Mouse (Mus musculus): ENCODE results near the gene Zdhhc7. TPM values are rescaled to one million over a fixed set of nuclear protein-coding genes. Genes with fewer than 3 reads are reported as not detected.

Zdhhc7 gene
- polyA plus RNA-seq, 1 experiment from 2014 or later, result 34.5 TPM

- Histone ChIP-seq H3K36me3 (peaks cover 3% of the 10 kb centered on the region; the same call in 1 of the 2 replicates), H3K4me3 (peak overlapping the region; percentile 70; the same call in 1 of the 2 replicates), H3K27ac (replicated peaks) (no peak overlapping the region), H3K27me3 (ENCODE audit: low read depth, poor library complexity, severe bottlenecking) (peaks cover 44% of the 10 kb centered on the region), H3K4me1 (peaks cover 29% of the 10 kb centered on the region), H3K9me3 (replicated peaks) (no peaks in the 10 kb centered on the region)
- WGBS, result 86% methylated on average over 5 of the region's 5 CpGs
- no peak for DNase-seq (ENCODE audit: low spot score)
Observed at GRCm38 (mm10) chr8:120112535-120112934, 11.3 kb upstream of the Zdhhc7 start.

GRCm38 (mm10) chr8:120111382-120111781, 10.1 kb upstream of the Zdhhc7 start:
- peaks cover 33% of the 10 kb centered on the region for H3K27me3 ChIP-seq (ENCODE audit: low read depth, poor library complexity, severe bottlenecking)
- H3K9me3 ChIP-seq (replicated peaks), result no peaks in the 10 kb centered on the region
- no peak overlapping the region for H3K27ac ChIP-seq (replicated peaks)
- H3K4me3 ChIP-seq, result no peak overlapping the region
- peaks cover 29% of the 10 kb centered on the region for H3K4me1 ChIP-seq
- H3K36me3 ChIP-seq, result peaks cover 3% of the 10 kb centered on the region; the same call in 1 of the 2 replicates
- 67% methylated on average over 4 of the region's 4 CpGs for WGBS
- no peak for DNase-seq (ENCODE audit: low spot score)

- Histone ChIP-seq H3K4me3 (no peak overlapping the region), H3K9me3 (replicated peaks) (no peaks in the 10 kb centered on the region), H3K27me3 (ENCODE audit: low read depth, poor library complexity, severe bottlenecking) (peaks cover 29% of the 10 kb centered on the region), H3K27ac (replicated peaks) (no peak overlapping the region), H3K36me3 (peaks cover 2% of the 10 kb centered on the region; the same call in 1 of the 2 replicates), H3K4me1 (peaks cover 29% of the 10 kb centered on the region)
- no peak for DNase-seq (ENCODE audit: low spot score)
- WGBS, result 84% methylated on average over 4 of the region's 4 CpGs
Observed at GRCm38 (mm10) chr8:120110966-120111365, 9.7 kb upstream of the Zdhhc7 start.

- Histone ChIP-seq H3K27ac (replicated peaks) (no peak overlapping the region), H3K36me3 (0 out of 2 replicates have a peak, but pooled peaks cover 8% of the 10 kb centered on the region), H3K4me3 (no peak overlapping the region), H3K27me3 (ENCODE audit: low read depth, poor library complexity, severe bottlenecking) (peaks cover 10% of the 10 kb centered on the region), H3K9me3 (replicated peaks) (no peaks in the 10 kb centered on the region), H3K4me1 (peaks cover 21% of the 10 kb centered on the region)
- DNase-seq (ENCODE audit: low spot score), result no peak
- 73% methylated on average over 3 of the region's 3 CpGs for WGBS
Observed at GRCm38 (mm10) chr8:120109149-120109548, 7.9 kb upstream of the Zdhhc7 start.

GRCm38 (mm10) chr8:120104721-120105272, 3.5 kb upstream of the Zdhhc7 start:
- WGBS, result 78% methylated on average over 9 of the region's 9 CpGs

GRCm38 (mm10) chr8:120103916-120104315, 2.6 kb upstream of the Zdhhc7 start:
- Histone ChIP-seq H3K27me3 (ENCODE audit: low read depth, poor library complexity, severe bottlenecking) (no peaks in the 10 kb centered on the region), H3K36me3 (peaks cover 10% of the 10 kb centered on the region; the same call in 1 of the 2 replicates), H3K27ac (replicated peaks) (no peak overlapping the region), H3K4me1 (peaks cover 38% of the 10 kb centered on the region), H3K4me3 (no peak overlapping the region), H3K9me3 (replicated peaks) (no peaks in the 10 kb centered on the region)
- WGBS, result 93% methylated on average over 9 of the region's 9 CpGs
- DNase-seq (ENCODE audit: low spot score), result no peak

More at GRCm38 (mm10) chr8:120104721-120105272, 3.5 kb upstream of the Zdhhc7 start:
- Histone ChIP-seq H3K27ac (replicated peaks) (no peak overlapping the region), H3K36me3 (peaks cover 10% of the 10 kb centered on the region; the same call in 1 of the 2 replicates), H3K27me3 (ENCODE audit: low read depth, poor library complexity, severe bottlenecking) (no peaks in the 10 kb centered on the region), H3K9me3 (replicated peaks) (no peaks in the 10 kb centered on the region), H3K4me1 (peaks cover 31% of the 10 kb centered on the region), H3K4me3 (no peak overlapping the region)
- no peak for DNase-seq (ENCODE audit: low spot score)

GRCm38 (mm10) chr8:120100388-120101067, 754 bp downstream of the Zdhhc7 start:
- Histone ChIP-seq H3K9me3 (replicated peaks) (no peaks in the 10 kb centered on the region), H3K27ac (replicated peaks) (peak overlapping the region; percentile 90), H3K36me3 (peaks cover 9% of the 10 kb centered on the region; the same call in 1 of the 2 replicates), H3K27me3 (ENCODE audit: low read depth, poor library complexity, severe bottlenecking) (no peaks in the 10 kb centered on the region), H3K4me1 (peaks cover 44% of the 10 kb centered on the region), H3K4me3 (peak overlapping the region; percentile 99)
- WGBS, result 7% methylated on average over 25 of the region's 25 CpGs
- DNase-seq (ENCODE audit: low spot score), result no peak

GRCm38 (mm10) chr8:120096486-120096885, 4.8 kb downstream of the Zdhhc7 start:
- Histone ChIP-seq H3K27me3 (ENCODE audit: low read depth, poor library complexity, severe bottlenecking) (no peaks in the 10 kb centered on the region), H3K27ac (replicated peaks) (no peak overlapping the region), H3K36me3 (peaks cover 29% of the 10 kb centered on the region), H3K9me3 (replicated peaks) (0 out of 2 replicates have a peak, but pooled peaks cover 4% of the 10 kb centered on the region), H3K4me1 (peaks cover 27% of the 10 kb centered on the region), H3K4me3 (no peak overlapping the region)
- 83% methylated on average over 2 of the region's 2 CpGs for WGBS
- DNase-seq (ENCODE audit: low spot score), result no peak

- Histone ChIP-seq H3K9me3 (replicated peaks) (0 out of 2 replicates have a peak, but pooled peaks cover 4% of the 10 kb centered on the region), H3K4me1 (peaks cover 13% of the 10 kb centered on the region), H3K4me3 (no peak overlapping the region), H3K27ac (replicated peaks) (no peak overlapping the region), H3K27me3 (ENCODE audit: low read depth, poor library complexity, severe bottlenecking) (no peaks in the 10 kb centered on the region), H3K36me3 (peaks cover 46% of the 10 kb centered on the region)
- DNase-seq (ENCODE audit: low spot score), result no peak
- WGBS, result 91% methylated on average over 10 of the region's 10 CpGs
Observed at GRCm38 (mm10) chr8:120094801-120095200, 6.5 kb downstream of the Zdhhc7 start.

GRCm38 (mm10) chr8:120093103-120093502, 8.2 kb downstream of the Zdhhc7 start:
- WGBS, result 94% methylated on average over 3 of the region's 3 CpGs
- peaks cover 54% of the 10 kb centered on the region for H3K36me3 ChIP-seq
- 0 out of 2 replicates have a peak, but pooled peaks cover 4% of the 10 kb centered on the region for H3K9me3 ChIP-seq (replicated peaks)
- no peak overlapping the region for H3K4me3 ChIP-seq
- no peaks in the 10 kb centered on the region for H3K27me3 ChIP-seq (ENCODE audit: low read depth, poor library complexity, severe bottlenecking)
- DNase-seq (ENCODE audit: low spot score), result no peak
- H3K4me1 ChIP-seq, result peaks cover 6% of the 10 kb centered on the region; the same call in 1 of the 2 replicates
- no peak overlapping the region for H3K27ac ChIP-seq (replicated peaks)

GRCm38 (mm10) chr8:120091032-120091431, 10.2 kb downstream of the Zdhhc7 start:
- no peaks in the 10 kb centered on the region for H3K4me1 ChIP-seq
- H3K4me3 ChIP-seq, result no peak overlapping the region
- H3K36me3 ChIP-seq, result peaks cover 75% of the 10 kb centered on the region
- H3K27ac ChIP-seq (replicated peaks), result no peak overlapping the region
- 0 out of 2 replicates have a peak, but pooled peaks cover 4% of the 10 kb centered on the region for H3K9me3 ChIP-seq (replicated peaks)
- no peak for DNase-seq (ENCODE audit: low spot score)
- H3K27me3 ChIP-seq (ENCODE audit: low read depth, poor library complexity, severe bottlenecking), result no peaks in the 10 kb centered on the region
- 90% methylated on average over 3 of the region's 3 CpGs for WGBS

GRCm38 (mm10) chr8:120089511-120089910, 11.8 kb downstream of the Zdhhc7 start:
- no peak for DNase-seq (ENCODE audit: low spot score)
- Histone ChIP-seq H3K4me3 (no peak overlapping the region), H3K27ac (replicated peaks) (no peak overlapping the region), H3K27me3 (ENCODE audit: low read depth, poor library complexity, severe bottlenecking) (no peaks in the 10 kb centered on the region), H3K4me1 (no peaks in the 10 kb centered on the region), H3K9me3 (replicated peaks) (0 out of 2 replicates have a peak, but pooled peaks cover 4% of the 10 kb centered on the region), H3K36me3 (peaks cover 90% of the 10 kb centered on the region)
- WGBS, result 81% methylated on average over 7 of the region's 7 CpGs

GRCm38 (mm10) chr8:120084783-120085182, 16.5 kb downstream of the Zdhhc7 start:
- 85% methylated on average over 8 of the region's 8 CpGs for WGBS
- no peaks in the 10 kb centered on the region for H3K4me1 ChIP-seq
- H3K4me3 ChIP-seq, result no peak overlapping the region
- peaks cover 86% of the 10 kb centered on the region for H3K36me3 ChIP-seq
- no peak overlapping the region for H3K27ac ChIP-seq (replicated peaks)
- H3K9me3 ChIP-seq (replicated peaks), result no peaks in the 10 kb centered on the region
- DNase-seq (ENCODE audit: low spot score), result no peak
- no peaks in the 10 kb centered on the region for H3K27me3 ChIP-seq (ENCODE audit: low read depth, poor library complexity, severe bottlenecking)

Measured in midbrain, embryonic 10.5 days (tissue).